Mouse (Mus musculus) spleen, postnatal 10 days (tissue): Measurements from ENCODE around the gene Plagl2.

ENCODE experiments used
- DNase-seq, 2 experiments: peaks; one replicate each; pipeline ENCODE4 v3.0.0; 2021 to 2022; ENCODE audit warnings: low spot score in 2 of 2

Plagl2 gene

DNA sequence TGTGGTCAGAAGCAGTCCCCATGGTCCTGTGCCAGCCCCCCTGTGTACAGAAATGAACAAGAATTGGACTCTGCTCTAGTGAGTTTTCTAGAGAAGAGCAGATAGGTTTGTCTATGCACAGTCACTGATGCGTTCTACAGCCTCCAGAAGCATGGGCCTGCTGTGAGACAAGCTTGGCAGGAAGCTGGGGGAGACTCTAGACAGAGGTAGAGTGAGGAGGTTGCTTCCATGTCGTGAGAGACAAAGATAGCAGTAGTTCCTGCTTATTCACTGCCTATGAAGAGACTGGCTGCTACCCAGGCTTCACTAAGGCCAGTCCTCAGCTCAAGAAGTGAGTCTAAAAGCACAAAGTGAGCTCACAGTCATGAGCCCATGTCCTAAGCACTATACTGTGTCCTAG lies 50.0 kb downstream of the Plagl2 start:
- no peak for DNase-seq

DNA sequence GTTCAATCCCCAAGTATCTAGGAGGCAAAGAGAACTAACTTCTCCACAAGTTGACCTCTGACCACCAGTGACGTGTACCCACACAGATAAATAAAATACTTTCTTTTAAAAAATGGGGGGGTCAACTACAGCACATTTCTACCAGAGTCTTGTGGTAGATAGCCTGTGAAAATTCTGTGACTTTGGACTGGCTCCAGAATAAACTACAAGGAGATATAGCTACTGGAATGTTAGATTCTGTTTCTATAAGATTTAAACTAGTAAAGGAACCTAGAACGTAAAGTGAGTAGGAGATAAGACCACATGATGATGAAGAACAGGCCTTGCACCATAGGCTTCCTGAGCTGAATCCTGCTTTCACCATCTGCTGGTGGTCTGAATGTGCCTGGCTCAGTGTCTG lies 53.4 kb downstream of the Plagl2 start:
- DNase-seq, result no peak

DNA sequence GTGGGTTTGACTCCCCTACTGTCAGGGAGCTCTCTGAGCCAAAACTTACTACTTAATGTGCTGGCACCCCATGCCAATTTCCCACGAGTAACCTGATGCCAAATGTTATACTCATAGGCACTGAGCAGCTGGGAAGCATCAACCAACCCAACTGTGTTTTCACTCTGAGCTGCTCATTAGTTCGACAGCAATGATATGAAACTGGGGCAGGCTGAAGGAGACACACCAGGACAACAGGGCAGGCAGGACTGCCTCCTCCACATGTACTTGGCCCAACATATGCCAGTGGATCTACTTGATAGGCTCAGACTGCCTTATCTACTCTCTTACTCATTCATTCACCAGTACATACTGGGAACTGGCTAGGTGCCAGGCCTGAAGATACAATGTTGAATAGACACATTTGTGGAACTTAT lies 55.0 kb downstream of the Plagl2 start:
- peak in 1 of 2 experiments; percentile 35 for DNase-seq

DNA sequence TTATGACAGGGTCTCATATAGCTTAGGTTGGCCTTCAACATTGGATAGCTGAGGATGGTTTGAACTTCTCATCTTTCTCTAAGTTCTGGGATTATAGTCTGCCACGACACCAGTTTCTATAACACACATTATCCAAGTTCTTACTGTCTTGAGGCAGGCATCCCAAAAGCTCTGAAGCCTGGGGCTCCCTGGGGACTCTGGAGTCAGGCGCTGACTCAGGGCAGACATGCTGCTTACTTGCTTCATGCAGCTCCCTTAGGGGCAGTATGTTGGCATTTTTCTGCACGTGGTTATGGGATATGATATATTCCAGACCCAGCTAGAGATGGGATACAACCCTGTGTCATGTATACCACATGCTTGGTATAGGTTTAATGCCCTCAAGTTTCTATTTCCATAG lies 61.3 kb downstream of the Plagl2 start:
- DNase-seq, result no peak

DNA sequence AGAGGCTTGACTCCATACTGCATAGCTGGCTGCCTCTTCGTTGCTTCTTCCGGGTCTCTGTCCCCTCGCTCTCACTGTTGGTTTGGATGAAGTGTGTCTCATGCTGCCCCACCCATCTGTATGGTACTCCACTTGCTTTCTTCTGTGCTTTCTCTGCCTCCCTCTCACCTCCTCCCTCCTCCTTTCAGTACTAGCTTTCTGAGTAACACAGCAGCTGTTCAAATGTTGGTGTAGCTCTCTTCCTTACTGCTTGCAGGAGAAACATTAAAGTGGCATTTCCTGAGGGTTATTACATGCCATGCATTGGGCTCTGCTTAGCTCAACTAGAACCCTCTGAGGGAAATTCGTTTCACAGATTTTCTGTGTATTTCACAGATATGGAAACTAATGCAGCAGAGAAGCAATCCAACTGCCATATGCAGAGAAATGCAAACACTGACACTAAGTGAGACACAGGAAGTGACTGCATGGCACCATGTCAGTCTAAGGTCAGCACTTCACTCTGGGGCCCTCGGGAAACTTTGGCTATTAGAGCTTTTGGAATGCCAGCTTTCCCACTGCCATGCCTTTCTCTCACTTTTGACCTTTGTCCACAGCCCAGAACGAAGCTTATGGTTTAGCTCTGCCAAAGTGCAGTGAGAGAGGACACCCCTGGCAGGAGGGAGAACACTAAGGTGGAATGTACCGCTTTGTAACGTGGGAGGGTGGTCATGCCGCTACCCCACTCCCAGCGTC lies 61.9 kb downstream of the Plagl2 start:
- no peak for DNase-seq
